Mouse (Mus musculus): ENCODE results near the gene Rasgef1c.

The Rasgef1c gene

DNA sequence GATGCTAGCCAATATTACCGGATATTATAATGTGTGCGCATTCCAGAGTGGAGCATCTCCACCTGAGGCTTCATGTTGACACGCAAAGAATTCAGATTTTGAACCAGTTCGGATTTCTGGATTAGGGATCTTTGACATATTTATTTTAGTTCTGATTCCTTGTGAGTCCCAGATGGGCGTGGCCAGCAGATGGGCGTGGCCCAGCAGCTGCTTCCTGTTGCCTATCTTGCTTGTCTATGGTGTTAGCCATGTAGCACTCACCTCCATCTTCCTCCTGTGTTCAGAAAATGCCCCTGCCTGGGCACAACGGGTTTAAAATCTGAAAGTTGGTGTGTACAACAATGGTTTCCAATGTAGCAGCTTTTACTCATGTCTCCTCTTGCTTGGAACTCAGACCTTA lies 24.5 kb downstream of the Rasgef1c start:
- no peak for DNase-seq (ENCODE audit: low spot score)

DNA sequence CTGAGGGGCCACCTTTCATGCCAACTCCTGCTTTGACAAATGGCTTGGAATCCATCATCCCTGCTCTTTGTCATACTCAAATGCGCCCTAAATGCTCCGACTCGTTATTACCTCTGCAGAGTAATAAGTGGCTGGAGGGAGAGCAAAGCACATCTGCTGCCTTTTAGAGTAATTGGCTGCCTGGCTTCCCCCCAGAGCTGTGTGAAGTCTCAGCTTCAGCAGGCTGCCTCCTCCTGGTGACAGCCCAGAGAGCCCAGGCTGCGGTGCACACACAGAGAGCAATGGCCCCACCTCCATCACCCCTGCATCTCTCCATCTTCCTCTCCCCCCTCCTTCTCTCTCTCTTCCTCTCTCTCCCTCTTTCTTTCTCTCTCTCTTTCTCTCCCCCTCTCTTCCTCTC lies 25.5 kb downstream of the Rasgef1c start:
- DNase-seq (ENCODE audit: low spot score) = peak; percentile 44

- no peak for DNase-seq (ENCODE audit: low spot score)
Observed at GRCm38 (mm10) chr11:49927670-49928069, 26.0 kb downstream of the Rasgef1c start.

DNA sequence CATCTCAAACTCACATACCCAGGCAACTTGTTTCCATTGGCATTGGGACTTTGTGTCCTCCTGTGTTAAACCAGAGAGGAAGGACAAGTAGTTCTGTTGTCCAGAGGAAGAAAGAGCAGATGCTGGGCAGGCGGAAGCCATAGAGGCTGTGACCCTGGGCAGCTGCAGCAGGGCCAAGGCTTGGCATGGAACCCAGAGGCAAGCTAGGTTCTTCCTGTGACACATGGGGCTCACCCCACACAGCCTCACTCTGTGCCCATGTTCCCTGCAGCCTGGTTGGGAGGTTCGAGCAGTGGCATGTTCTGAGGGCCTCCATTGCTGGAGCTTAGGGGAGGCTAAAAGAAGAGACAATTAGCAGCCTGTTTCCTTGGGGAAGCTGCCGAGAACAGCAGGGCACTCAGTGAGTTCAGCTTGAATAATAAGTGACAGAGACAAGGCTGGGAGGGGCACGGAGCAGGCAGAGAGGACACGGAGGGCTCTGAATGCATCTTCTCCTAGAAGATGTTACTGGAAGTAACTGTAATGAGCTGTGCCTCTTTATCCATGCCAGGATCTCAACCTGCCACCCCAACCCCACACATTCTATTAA lies 29.5 kb downstream of the Rasgef1c start:
- peak; percentile 41 for DNase-seq (ENCODE audit: low spot score)

DNA sequence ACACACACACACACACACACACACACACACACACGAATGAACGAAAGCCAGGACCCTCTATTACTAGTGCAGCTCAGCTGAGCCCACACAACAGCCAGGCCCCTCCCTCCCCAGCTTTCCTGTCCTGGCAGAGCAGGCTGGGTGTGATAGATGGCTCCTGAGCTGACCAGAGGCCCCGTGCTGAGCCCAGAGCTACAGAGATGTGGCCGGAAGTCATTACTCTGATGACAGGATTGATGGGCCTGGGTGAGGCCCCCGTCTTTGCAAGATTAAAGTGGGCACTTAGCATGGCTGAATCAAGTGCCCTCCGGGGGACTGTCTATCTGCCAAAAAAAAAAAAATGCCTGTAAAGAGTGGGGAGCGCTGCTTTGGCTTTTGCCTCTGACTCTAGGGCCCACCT lies 30.2 kb downstream of the Rasgef1c start:
- peak; percentile 50 for DNase-seq (ENCODE audit: low spot score)

DNA sequence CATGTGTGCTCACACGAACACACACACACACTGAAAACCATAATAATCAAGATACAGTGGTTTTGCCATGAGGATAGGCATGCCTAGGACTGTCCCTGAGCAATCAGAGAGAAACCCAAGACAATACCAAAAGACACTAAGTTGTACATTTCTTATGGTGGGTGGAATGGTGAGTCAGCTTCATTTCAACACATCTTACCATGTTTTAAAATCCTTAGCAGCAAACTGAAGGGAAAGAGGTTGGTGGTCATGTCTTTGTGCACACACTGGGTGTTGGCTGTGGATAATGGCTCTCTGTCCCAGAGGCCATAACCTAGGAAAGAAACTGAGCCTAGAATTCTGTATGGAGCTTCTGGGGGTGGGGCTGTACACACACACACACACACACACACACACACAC lies 32.2 kb downstream of the Rasgef1c start:
- DNase-seq (ENCODE audit: low spot score) = no peak

DNA sequence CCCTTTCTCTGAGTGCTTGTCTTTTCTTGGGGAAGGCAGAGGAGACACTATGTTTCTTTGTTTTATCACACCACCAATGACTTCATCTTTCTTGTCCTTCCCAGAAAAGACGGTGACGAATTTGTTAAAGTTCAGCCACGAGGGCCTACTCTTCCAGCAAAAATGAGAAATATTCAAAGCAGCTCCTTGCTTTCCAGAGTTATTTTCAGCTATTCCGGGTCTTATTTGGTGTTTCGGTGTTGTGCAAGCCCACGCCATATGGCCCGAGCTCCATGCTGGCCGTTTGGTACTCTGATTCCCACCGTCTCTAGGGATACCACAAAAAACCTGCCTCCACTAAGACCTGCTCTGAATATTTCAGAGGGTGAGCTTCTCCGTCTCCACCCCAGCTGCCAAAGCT lies 32.7 kb downstream of the Rasgef1c start:
- DNase-seq (ENCODE audit: low spot score) = no peak

GRCm38 (mm10) chr11:49936458-49936857 lies 34.8 kb downstream of the Rasgef1c start:
- DNase-seq (ENCODE audit: low spot score) = no peak

- no peak for DNase-seq (ENCODE audit: low spot score)
Observed at GRCm38 (mm10) chr11:49937779-49938178, 36.1 kb downstream of the Rasgef1c start.

- DNase-seq (ENCODE audit: low spot score) = peak; percentile 54
Observed at GRCm38 (mm10) chr11:49938258-49939164, 36.9 kb downstream of the Rasgef1c start.

GRCm38 (mm10) chr11:49942841-49943240 lies 41.2 kb downstream of the Rasgef1c start:
- no peak for DNase-seq (ENCODE audit: low spot score)

DNA sequence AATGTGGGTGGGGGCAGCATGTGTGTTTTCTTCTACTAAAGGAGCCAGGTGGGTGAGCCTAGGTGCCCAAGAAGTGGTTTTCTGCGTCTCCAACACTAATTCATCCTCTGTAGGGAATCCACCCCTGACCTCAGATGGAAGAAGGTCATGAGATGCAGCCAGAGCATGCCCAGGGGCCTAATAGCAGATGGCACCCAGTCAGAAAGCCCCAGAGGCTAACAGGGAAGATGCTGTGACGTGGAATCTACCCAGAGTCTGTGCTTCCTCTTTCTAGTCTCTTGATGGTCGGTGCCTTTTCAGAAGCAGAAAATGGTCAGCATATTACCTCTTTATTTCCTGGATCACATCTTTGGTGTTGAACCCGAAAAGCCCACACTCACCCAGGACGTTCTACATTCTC lies 42.3 kb downstream of the Rasgef1c start:
- no peak for DNase-seq (ENCODE audit: low spot score)

GRCm38 (mm10) chr11:49945726-49946125 lies 44.1 kb downstream of the Rasgef1c start:
- DNase-seq (ENCODE audit: low spot score) = no peak

GRCm38 (mm10) chr11:49949839-49950238 lies 48.2 kb downstream of the Rasgef1c start:
- DNase-seq (ENCODE audit: low spot score) = no peak

- no peak for DNase-seq (ENCODE audit: low spot score)
Observed at GRCm38 (mm10) chr11:49953616-49954015, 52.0 kb downstream of the Rasgef1c start.

DNA sequence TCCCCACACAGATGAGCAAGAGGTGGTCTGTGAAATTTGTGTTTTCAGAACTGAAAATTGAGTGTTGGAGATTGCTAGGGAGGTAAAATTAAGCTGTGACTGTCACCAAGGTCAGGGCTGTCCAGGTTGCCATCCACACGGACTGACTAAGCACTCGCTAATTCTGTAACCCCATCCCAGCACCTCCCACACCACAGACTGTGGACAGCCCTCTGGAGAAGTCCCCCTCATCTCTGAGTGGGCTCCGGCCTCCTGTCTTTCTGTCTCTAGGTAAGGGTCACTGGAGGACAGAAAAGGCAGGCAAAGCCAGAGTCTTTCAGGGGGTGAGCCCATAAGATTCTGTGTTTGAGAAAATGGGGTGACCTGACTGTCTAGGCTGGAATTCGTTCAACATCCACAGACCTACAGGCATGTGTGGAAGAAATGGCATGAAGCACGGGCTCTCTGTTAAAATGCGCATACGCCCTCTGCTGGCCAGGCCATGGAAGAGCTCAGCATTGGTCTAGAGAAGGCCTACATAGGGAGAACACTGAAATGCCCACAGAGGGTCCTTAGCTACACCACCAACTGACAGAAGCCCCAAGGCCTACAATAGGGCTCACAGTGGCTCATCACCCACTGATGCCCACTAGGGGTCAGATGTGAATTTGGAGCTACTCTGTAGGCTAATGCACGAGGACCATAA lies 54.1 kb downstream of the Rasgef1c start:
- DNase-seq (ENCODE audit: low spot score) = peak; percentile 92

DNA sequence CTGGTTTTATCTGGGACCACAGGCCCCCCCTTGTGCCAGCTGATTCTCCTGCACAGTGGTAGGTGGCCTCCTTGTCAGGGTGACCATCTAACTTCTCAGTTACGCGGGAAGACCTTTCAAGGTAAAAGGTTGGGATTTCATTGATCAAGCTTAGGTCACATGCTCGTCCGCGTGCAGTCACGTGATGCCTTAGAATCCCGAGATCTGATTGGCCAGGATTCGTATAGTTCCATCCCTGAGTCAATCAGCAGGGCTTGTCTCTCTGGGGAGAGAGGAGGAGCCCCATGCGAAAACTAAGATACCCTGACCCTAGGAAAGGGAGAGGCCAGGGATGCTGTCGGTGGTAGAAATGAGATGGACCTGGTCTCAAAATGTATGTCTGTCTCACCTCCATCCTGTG lies 56.4 kb downstream of the Rasgef1c start:
- DNase-seq (ENCODE audit: low spot score) = no peak

- DNase-seq (ENCODE audit: low spot score) = peak; percentile 90
Observed at GRCm38 (mm10) chr11:49961098-49961740, 59.6 kb downstream of the Rasgef1c start.

DNA sequence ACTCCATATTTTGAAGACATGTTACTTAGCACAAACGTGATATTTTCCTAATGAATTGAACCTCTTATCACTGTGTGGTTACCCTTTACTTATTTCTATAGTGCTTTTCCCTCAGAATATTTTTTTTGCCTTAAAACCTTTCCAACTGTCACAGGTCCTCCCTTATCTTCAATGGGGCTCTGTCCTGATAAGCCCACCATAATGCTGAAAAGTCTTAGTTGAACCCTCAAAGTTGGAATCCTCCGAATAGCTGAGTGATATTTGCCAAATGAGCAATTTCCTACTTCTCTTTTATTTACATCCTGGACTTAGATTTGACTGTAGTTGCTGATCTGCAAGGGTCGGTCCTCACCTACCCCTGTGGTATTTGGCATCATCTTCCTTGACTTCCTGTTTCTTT lies 63.7 kb downstream of the Rasgef1c start:
- no peak for DNase-seq (ENCODE audit: low spot score)

DNA sequence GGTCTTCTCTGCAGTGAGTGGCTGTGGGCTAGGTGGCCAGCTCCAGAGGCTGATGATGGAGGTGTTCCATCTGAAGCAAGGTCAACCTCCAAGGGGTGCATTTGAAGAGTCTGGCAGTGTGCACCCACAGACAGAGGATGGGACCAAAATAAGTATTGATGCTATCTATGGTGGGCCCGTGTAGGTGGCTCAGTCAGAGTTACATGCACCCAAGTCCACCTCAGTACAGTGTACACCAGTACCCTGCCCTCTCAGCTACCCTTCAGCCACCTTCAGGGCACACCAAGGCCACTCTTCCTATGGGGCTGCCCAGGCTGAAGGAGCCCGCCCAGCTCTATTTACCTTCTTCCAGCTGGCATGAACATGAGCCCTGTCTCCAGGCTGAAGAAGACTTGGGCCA lies 68.1 kb downstream of the Rasgef1c start:
- DNase-seq (ENCODE audit: low spot score) = no peak

- DNase-seq (ENCODE audit: low spot score) = no peak
Observed at GRCm38 (mm10) chr11:49973657-49974340, 72.2 kb downstream of the Rasgef1c start.

DNA sequence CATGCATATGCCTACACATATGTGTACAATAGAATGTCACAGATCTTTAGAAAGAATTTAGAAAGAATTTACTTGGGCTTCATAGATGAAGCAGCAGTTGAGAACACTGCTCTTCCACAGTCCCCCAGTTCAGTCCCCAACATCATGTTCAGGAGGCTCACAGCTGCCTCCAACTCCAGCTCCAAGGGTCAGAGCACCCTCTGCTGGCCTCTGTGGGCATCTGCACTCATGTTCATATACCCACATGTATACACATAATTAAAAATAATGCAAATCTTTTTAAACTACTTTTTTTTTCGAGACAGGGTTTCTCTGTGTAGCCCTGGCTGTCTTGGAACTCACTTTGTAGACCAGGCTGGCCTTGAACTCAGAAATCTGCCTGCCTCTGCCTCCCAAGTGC lies 73.0 kb downstream of the Rasgef1c start:
- no peak for DNase-seq (ENCODE audit: low spot score)
